Mouse (Mus musculus) megakaryocyte-erythroid progenitor cell, adult 5-6 weeks (primary cell): ENCODE results near the gene Dync1i2. TPM values are rescaled to one million over a fixed set of nuclear protein-coding genes. Genes with fewer than 3 reads are reported as not detected.
A peak's percentile ranks its signal among the peaks of the same experiment; 100 is the strongest.

ENCODE experiments used
- ATAC-seq: replicated peaks from 2 replicates; pipeline ENCODE4 v1.8.0; 2016; ENCODE audit warnings: mild to moderate bottlenecking, inconsistent platforms; ENCODE audit not compliant: severe bottlenecking, poor library complexity, low FRiP score, low TSS enrichment
- total RNA-seq, 2 experiments: library from RNA; stranded (forward) in 1 of 2; stranded (reverse) in 1 of 2; fragments of 200-1000, 215-1000 nt in 1 of 2; fragments of >200 nt in 1 of 2; fragmentation: Nextera tagmentation in 1 of 2; gene quantifications; 2 replicates each; pipeline ENCODE4 v1.2.3; 2014 to 2017

Gene Dync1i2
- total RNA-seq, 2 experiments from 2014 or later, result 71.4 to 126 TPM

DNA sequence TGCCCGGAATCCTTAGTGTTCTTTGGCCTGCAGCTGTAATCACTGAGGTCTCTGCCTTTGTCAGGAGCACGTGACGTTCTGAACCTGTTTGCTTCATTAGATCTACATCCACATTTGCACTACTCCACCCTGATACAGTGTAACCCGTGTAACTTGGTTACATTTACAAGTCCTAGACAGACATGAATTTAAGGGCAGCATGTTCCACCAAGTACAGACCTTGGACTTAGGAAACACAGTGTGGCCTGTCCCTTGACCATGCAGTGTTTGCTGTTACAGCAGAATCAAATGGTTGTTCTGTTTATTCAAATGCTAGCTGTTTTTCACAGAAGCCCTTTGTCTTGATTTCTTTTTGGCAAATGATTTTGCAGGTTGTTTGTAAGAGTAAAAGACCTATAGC, 43.3 kb downstream of the Dync1i2 start:
- ATAC-seq, result no peak

DNA sequence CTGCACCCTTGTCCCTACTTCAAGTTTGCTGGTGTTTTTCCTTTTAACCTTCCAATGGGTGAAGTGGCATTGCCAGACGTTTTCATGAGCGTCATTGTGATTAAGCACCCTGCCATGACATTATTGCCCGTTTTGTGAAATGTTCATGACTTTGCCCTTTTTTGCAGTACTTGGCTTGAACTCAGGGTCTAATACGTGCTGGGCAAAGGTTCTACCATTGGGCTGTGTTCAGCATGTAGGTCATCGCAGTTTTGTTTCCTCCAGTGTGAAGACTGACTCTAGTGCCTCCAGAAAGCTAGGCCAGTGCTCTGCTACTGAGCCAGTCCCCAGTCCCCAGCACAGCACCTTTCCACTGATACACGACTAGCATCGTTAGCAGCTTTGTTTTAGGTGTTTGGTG, 45.1 kb downstream of the Dync1i2 start:
- no peak for ATAC-seq

GRCm38 (mm10) chr2:71264585-71264984, 53.1 kb downstream of the Dync1i2 start:
- no peak for ATAC-seq

DNA sequence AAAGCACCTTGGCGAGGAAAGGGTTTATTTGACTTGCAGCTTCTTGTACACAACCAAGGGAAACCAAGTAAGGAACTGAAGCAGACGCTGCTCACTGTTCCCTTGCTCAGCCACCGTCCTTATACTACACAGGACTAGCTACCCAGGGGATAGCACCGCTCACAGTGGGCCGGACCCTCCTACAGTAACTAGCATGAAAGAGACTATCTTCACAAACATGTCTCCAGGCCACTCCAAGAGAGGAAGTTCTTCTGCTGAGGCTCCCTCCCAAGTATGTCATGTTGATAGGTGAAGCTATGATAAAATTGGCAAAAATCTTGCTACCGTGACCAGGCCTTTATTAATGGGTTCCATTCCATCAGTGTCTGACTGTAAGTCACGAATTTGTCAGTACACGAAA, 57.2 kb downstream of the Dync1i2 start:
- 0 out of 2 replicates have a peak, but pooled peaks have one; percentile 27 for ATAC-seq

DNA sequence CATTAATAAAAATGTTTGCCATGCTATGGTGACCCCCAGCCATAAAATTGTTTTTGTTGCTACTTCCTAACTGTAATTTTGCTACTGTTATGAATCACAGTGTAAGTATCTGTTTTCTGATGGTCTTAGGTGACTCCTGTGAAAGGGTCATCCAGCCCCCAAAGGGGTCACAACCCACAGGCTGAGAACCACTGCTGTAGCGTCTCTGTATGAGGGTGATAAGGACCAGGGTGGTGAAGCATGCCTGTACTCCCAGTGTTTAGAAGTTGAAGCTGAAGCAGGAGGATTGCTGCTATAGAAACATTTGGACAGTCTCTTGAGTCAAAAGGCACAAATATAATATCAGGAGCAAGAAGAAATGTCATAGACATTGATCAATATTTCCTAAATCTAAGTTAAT, 57.8 kb downstream of the Dync1i2 start:
- ATAC-seq, result no peak; the same call in 1 of the 2 replicates

- peak; percentile 74 for ATAC-seq
Observed at GRCm38 (mm10) chr2:71270085-71270484, 58.6 kb downstream of the Dync1i2 start.

DNA sequence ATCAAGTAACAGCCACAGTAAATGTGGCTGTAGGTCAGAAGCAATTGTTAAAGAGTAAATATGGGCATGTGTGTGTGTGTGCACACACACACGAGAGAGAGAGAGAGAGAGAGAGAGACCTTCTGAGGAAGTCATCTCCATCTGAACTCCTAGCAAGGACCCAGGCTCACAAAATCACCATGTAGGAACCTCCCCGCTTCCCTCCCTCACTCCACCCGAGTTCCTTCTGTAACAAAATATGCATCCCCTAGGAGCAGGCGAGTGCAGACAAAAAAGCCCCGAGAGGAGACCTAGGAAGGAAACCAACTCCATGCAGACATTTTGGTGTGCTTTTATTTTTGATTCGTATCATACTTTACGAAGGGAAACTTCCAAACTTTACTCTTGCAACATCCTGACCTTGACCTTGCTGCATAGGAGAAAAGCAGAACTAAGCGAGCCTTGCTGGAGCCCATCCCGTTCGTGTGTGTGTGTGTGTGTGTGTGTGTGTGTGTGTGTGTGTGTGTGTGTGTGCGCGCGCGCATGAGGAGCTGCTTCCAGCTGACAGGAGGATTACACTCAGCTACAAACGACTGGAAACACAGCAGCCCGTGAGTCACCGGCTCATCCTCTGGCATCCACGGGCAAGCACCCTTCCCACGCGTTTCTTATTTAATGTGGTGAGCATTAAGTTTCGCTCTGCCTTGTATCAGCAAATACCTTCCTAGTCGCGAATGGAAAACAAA, 62.6 kb downstream of the Dync1i2 start:
- ATAC-seq, result peak; percentile 27; the same call in 1 of the 2 replicates

DNA sequence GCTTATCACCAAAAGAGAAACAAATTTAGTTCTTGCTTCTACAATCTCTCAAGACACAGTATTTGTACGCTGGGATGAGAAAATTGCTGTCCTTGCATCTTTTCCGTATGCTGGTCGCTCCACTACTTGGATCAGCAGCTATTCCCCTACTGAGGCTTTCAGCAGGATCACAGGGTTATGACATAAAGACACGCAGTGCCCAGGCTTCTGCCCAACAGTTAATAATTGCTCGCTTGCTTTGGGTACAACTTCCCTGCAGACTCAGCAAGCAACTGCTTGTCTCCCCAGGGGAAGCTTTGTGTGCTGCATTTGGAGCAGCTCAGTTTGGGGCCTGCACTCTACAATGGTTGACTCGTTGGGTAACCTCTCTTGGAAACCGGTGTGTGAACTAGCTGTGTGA, 64.2 kb downstream of the Dync1i2 start:
- no peak for ATAC-seq

GRCm38 (mm10) chr2:71278791-71279775, 67.6 kb downstream of the Dync1i2 start:
- ATAC-seq, result no peak

DNA sequence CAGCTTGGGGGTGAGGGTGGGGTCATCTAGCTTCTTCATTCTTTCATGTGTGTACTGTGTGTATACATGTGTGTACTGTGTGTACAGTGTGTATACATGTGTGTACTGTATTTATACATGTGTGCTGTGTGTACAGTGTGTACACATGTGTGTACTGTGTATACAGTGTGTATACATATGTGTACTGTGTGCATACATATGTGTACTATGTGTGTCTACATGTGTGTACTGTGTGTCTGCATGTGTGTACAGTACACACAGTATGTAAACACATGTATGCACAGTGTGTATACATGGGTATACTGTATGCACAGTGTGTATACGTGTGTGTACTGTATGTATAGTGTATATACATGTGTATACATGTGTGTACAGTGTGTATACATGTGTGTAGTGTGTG, 70.5 kb downstream of the Dync1i2 start:
- no peak for ATAC-seq

DNA sequence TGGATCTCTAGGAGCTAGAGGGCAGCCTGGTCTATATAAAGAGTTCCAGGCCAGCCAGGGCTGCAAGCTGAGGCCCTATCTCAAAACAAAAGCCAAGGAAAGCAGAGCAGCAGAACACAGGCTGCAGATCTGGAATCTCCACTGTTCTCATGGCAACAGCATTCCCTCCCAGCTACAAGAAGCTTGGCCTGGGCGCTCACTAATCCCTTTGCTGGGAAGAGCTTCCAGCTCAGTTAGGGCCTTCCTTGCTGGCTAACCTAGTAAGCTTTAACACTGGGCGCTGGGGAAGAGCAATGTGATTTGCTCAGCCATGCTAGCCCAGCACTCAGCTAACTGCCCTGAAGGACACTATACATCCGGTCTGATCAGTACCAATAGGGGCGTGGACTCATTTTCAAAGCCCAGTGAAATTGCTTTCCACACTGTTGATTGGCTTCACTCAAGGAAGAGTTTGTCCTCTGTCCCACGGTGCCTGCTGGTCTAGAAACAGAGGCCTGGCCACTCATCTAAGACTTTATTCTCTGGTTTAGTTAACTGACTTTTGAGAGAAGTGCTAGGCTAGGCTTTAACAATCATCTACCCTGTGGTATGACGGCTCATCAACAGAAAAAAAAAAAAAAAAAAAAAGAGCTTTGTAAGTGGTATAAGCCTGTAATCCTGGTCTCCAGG, 78.7 kb downstream of the Dync1i2 start:
- no peak for ATAC-seq

DNA sequence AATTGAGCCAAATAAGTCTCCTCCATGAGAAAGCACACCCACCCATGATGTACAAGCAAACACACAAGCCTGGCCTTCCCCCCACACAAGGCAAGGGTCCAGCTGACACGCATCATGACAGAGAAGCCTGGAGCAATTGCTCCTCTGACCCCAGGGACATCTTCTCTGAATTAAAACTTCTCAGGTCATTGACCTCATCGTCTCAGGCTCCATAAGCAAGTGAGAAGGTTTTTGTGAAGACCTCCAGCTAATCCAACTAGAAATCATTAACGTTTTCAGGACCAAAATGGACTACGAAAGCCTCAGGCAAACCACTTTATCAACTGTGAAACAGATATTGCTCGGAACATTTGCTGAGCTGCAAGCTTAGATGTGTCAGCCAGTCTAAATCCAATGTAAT, 80.1 kb downstream of the Dync1i2 start:
- no peak for ATAC-seq

DNA sequence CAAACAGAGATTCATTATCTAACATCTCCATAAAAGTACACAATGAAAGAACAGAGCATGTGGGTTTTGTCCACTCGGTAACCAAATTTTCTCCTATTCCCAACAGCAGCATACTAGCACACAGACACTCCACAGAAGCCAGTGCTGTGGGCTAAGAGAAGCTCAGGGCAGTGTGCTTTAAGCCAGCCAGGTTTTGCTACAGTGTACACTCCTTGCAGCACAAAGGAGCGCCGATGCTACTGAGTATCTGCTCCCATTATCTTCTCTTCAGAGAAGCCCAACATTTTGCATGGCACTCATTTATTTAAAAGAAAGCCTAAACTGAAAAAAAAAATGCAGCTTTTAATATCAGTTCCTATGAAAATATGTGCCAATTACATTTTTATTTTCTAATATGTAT, 82.5 kb downstream of the Dync1i2 start:
- ATAC-seq, result no peak

DNA sequence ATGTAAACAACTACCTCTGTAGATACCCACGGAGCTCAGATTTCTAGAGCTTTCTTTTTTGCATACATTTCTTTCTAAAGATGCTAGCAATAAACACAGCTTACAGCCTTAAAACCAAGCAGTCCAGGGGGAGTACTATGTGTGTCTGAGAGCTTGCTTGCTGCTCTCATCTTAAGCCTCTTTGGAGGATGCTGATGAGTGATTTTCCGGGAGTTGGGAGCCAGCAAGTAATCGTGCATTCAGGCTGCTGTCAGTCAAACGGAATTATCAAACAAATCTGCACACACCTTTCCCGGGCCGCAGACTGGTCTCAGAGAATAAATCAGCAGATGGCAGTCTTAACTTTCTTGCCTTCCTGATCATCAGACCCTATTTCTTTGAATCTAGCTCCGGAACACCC, 83.0 kb downstream of the Dync1i2 start:
- no peak for ATAC-seq

DNA sequence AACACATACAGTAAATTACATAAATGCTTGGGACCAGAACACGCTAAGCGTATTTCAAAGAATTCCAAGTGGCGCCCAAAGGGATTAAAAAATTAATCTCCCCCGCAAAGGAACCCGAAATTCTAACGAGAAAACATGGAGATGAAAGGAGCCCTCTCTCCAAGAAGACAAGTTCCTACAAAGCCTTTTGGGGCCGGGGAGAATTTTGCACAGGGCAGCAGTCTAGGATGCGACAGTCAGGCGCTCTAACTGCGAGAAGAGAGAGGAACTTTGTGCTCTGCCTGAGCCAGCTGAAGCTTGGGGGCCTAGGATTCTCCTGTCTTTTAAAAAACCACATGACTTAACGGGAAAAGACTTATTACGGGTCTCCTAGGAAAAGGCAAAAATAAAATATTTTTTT, 84.3 kb downstream of the Dync1i2 start:
- no peak for ATAC-seq

GRCm38 (mm10) chr2:71297501-71297900, 86.0 kb downstream of the Dync1i2 start:
- no peak for ATAC-seq

DNA sequence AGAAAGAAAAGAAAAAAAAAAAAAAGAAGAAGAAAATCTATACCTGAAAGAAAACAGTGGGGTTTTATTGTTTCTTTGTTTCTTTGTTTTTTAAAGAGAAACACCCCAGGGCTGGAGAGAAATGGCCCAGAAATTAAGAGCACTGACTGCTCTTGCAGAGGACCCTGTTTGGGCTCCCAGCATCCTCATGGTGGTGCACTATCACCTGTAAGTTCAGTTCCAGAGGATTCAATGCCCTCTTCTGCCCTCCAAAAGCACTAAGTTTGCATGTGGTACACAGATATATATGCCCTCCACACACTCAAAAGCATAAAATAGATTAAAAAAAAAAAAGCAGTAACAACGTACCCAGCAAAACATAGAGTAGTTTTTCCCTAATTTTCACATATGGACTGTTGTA, 87.2 kb downstream of the Dync1i2 start:
- no peak for ATAC-seq

DNA sequence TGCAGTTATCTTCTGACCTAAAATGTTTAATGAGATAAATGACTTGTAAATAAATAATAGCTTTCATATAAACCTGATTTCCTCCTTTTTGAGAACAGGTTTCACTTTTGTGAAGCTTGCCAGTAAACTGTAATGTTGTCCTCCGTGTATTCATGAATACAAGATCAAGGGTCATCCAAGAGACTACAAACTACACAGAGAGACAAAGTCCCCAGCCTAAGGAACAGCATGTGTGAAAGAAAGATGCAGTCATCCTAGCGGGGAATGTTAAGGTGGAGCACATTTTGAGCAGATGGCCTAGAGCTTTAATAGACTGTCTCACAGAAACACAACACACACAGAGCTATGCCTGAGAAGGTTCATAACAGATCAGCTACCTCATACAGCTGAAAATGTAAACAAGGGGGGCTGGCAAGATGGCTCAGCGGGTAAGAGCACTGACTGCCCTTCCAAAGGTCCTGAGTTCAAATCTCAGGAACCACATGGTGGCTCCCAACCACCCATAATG, 90.7 kb downstream of the Dync1i2 start:
- ATAC-seq, result no peak

DNA sequence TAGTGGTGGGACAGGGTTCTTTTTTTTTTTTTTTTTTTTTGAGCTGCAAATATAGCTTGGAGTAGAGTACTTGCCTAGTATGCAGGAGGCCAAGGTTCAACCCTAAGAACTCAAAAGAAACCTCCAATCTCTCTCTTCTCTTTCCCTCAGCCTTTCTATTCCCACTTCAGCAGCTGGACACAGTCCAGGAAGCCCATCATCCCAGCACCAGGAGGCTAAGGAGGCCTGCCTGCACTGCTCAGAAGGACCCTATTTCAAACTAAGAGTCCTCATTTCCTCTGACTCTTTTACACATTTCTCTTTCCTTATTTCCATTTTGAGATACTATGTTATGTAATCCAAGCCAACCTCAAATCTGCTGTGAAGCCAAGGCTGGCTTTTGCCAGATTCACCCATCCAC, 91.7 kb downstream of the Dync1i2 start:
- no peak for ATAC-seq

DNA sequence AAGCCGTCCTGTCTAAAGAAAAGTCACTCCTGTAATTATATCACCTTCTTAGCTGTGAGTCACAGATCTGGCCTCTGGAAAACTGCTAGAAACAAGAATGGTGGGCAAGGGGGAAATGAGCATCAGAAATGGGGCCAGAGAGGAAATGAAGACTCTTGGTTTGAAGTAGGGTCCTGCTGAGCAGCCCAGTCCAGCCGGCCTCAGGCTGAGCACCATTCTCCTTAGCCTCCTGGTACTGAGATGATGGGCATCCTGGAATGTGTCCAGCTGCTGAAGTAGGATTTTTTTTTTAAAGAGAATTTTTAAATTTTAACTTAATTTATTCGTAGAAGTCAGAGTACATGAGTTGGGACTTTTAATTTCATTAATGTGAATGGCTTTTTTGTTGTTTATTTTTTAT, 93.3 kb downstream of the Dync1i2 start:
- no peak for ATAC-seq
